ENCODE assay signal across 8 mouse cellular contexts in genomic region chr2:148395131-148396051, GRCm38 (mm10). TPM values are rescaled to one million over a fixed set of nuclear protein-coding genes. Genes with fewer than 3 reads are reported as not detected.
DNase-seq lines count a peak whose midpoint lies in the region; ATAC-seq and TF ChIP-seq lines count a peak whose summit lies in the region.

Sstr4 (plus strand) TSS chr2:148395344.

- H3K4me2 ChIP-seq in embryonic facial prominence, embryonic 14.5 days (ENCODE audit: low read depth, low read length) = peak within 1 kb of the TSS; percentile 90
- peak within 1 kb of the TSS; percentile 99 for H3K4me2 ChIP-seq in heart, embryonic 14.5 days (ENCODE audit: low read length)
- H3K4me2 ChIP-seq in liver, postnatal 0 days (ENCODE audit: low read depth, low read length) = peak within 1 kb of the TSS; percentile 78
- H3K4me2 ChIP-seq in neural tube, embryonic 15.5 days = peak within 1 kb of the TSS; percentile 96

- no peaks in the 10 kb centered on the region for H3K9me3 ChIP-seq in embryonic facial prominence, embryonic 14.5 days (ENCODE audit: control insufficient read depth, low read length)
- no peaks in the 10 kb centered on the region for H3K9me3 ChIP-seq in heart, embryonic 14.5 days (ENCODE audit: control insufficient read depth, low read length)
- H3K9me3 ChIP-seq in liver, postnatal 0 days (ENCODE audit: low read length) = no peaks in the 10 kb centered on the region
- H3K9me3 ChIP-seq in neural tube, embryonic 15.5 days (replicated peaks) = no peaks in the 10 kb centered on the region

- no peaks in the 10 kb centered on the region for H3K36me3 ChIP-seq in embryonic facial prominence, embryonic 14.5 days (ENCODE audit: control insufficient read depth, insufficient read depth, low read length)
- H3K36me3 ChIP-seq in heart, embryonic 14.5 days (ENCODE audit: control insufficient read depth, insufficient read depth, low read length) = no peaks in the 10 kb centered on the region
- no peaks in the 10 kb centered on the region for H3K36me3 ChIP-seq in liver, postnatal 0 days (replicated peaks; ENCODE audit: insufficient read depth, low read length)
- no peaks in the 10 kb centered on the region for H3K36me3 ChIP-seq in neural tube, embryonic 15.5 days

- peak; percentile 71 for ATAC-seq in embryonic facial prominence, embryonic 14.5 days (ENCODE audit: low read depth)
- ATAC-seq in heart, embryonic 14.5 days (ENCODE audit: insufficient number of reproducible peaks, insufficient read depth, low FRiP score, low read depth) = peak; percentile 49
- peak; percentile 39 for ATAC-seq in liver, postnatal 0 days
- peak; percentile 91 for ATAC-seq in neural tube, embryonic 15.5 days (ENCODE audit: low FRiP score)

- DNase-seq in ovary, postnatal 10 days (ENCODE audit: low spot score) = peak; percentile 14
- DNase-seq in ovary, adult 18-20 months (ENCODE audit: low spot score) = no peak
- peak; percentile 46 for DNase-seq in embryonic facial prominence, embryonic 14.5 days (ENCODE audit: low spot score)
- DNase-seq in layer of hippocampus, adult 18-20 months (ENCODE audit: low spot score in 2 of 2) = peak; percentile 73 to 81
- peak; percentile 54 for DNase-seq in liver, postnatal 0 days
- no peak for DNase-seq in c-Kit-positive CD71-positive TER-119-positive erythroid progenitor cells, embryonic 14.5 days (ENCODE audit: low spot score)

- H3K4me3 ChIP-seq in embryonic facial prominence, embryonic 14.5 days (ENCODE audit: low read depth, low read length) = peak within 1 kb of the TSS; percentile 54
- H3K4me3 ChIP-seq in heart, embryonic 14.5 days (ENCODE audit: control insufficient read depth in 1 of 2, insufficient read depth in 1 of 2, low read depth in 1 of 2, low read length in 2 of 2) = peak within 1 kb of the TSS; percentile 59
- peak within 1 kb of the TSS; percentile 45 for H3K4me3 ChIP-seq in liver, postnatal 0 days (ENCODE audit: low read depth, low read length)
- H3K4me3 ChIP-seq in neural tube, embryonic 15.5 days (replicated peaks) = peak within 1 kb of the TSS; percentile 64

- WGBS in embryonic facial prominence, embryonic 14.5 days = 7% methylated on average over 53 of the region's 83 CpGs
- 4% methylated on average over 83 of the region's 83 CpGs for WGBS in heart, embryonic 14.5 days
- WGBS in liver, postnatal 0 days (ENCODE audit: insufficient replicate concordance) = 7% methylated on average over 80 of the region's 83 CpGs
- WGBS in neural tube, embryonic 15.5 days = 3% methylated on average over 82 of the region's 83 CpGs

- peaks cover 17% of the 10 kb centered on the region; the same call in 1 of the 2 replicates for H3K4me1 ChIP-seq in embryonic facial prominence, embryonic 14.5 days (ENCODE audit: control insufficient read depth, insufficient read depth, low read length)
- H3K4me1 ChIP-seq in heart, embryonic 14.5 days (ENCODE audit: control insufficient read depth in 2 of 2, insufficient read depth in 2 of 2, low read length in 2 of 2) = peaks cover 10 to 13% of the 10 kb centered on the region in 2 experiments; a peak in 3 of 4 replicates
- peaks cover 20% of the 10 kb centered on the region for H3K4me1 ChIP-seq in liver, postnatal 0 days (ENCODE audit: insufficient read depth)
- H3K4me1 ChIP-seq in neural tube, embryonic 15.5 days = peaks cover 25% of the 10 kb centered on the region

- peak; percentile 71 for TF ChIP-seq CTCF in liver, postnatal 0 days (IDR thresholded peaks at IDR 0.05; ENCODE audit: low read depth)

- H3K9ac ChIP-seq in embryonic facial prominence, embryonic 14.5 days (ENCODE audit: low read depth, low read length) = peak within 1 kb of the TSS; percentile 60
- peak within 1 kb of the TSS; percentile 61 for H3K9ac ChIP-seq in heart, embryonic 14.5 days (ENCODE audit: low read length)
- peak within 1 kb of the TSS; percentile 26 for H3K9ac ChIP-seq in liver, postnatal 0 days (replicated peaks)
- H3K9ac ChIP-seq in neural tube, embryonic 15.5 days (replicated peaks) = peak within 1 kb of the TSS; percentile 55

- peaks cover 25% of the 10 kb centered on the region for H3K27me3 ChIP-seq in embryonic facial prominence, embryonic 14.5 days (replicated peaks; ENCODE audit: control insufficient read depth, insufficient read depth, low read length)
- peaks cover 29% of the 10 kb centered on the region for H3K27me3 ChIP-seq in heart, embryonic 14.5 days (ENCODE audit: control insufficient read depth, insufficient read depth, low read length)
- peaks cover 19% of the 10 kb centered on the region for H3K27me3 ChIP-seq in liver, postnatal 0 days (ENCODE audit: insufficient read depth, low read length)
- peaks cover 30% of the 10 kb centered on the region for H3K27me3 ChIP-seq in neural tube, embryonic 15.5 days (replicated peaks)

- no peak for TF ChIP-seq EP300 in liver, postnatal 0 days (IDR thresholded peaks at IDR 0.05; ENCODE audit: low read depth)

- H3K27ac ChIP-seq in embryonic facial prominence, embryonic 14.5 days (replicated peaks; ENCODE audit: low read depth, low read length) = no peak within 1 kb of the TSS
- H3K27ac ChIP-seq in heart, embryonic 14.5 days (replicated peaks in 1 of 2; ENCODE audit: control insufficient read depth in 1 of 2, insufficient read depth in 1 of 2, low read depth in 2 of 2, low read length in 2 of 2) = no peak within 1 kb of the TSS
- no peak within 1 kb of the TSS for H3K27ac ChIP-seq in liver, postnatal 0 days (ENCODE audit: low read depth)
- H3K27ac ChIP-seq in neural tube, embryonic 15.5 days (replicated peaks) = no peak within 1 kb of the TSS

RNA-seq across cellular contexts. Expression of gene Sstr4, which starts in this region (rescaled TPM):
- polyA plus RNA-seq in embryonic facial prominence, embryonic 14.5 days (2014; fragmentation: Nextera tagmentation; extraction: Ambion mirVana) = 4.1 and 4.9 TPM in 2 replicates
- polyA plus RNA-seq in heart, embryonic 14.5 days (2014; fragmentation: Nextera tagmentation; extraction: Ambion mirVana) = 0.78 and 1.5 TPM in 2 replicates
- 10 to 100 TPM; 78.1 to 85.4 TPM for total RNA-seq in layer of hippocampus, adult 18-20 months (2021)
- polyA plus RNA-seq in liver, postnatal 0 days (2015; fragmentation: Nextera tagmentation; extraction: Ambion mirVana) = not detected in 2 replicates
- 3.2 and 3.8 TPM in 2 replicates for polyA plus RNA-seq in neural tube, embryonic 15.5 days (2015; fragmentation: Nextera tagmentation; extraction: Ambion mirVana)

Comparison
In these comparisons a context has a peak if more than half of its experiments do, and no peak if none do; other contexts are left out.
1. DNase-seq: peak in ovary, postnatal 10 days (single experiment), embryonic facial prominence, embryonic 14.5 days (single experiment) and layer of hippocampus, adult 18-20 months (2 of 2); none in ovary, adult 18-20 months (single experiment) and c-Kit-positive CD71-positive TER-119-positive erythroid progenitor cells, embryonic 14.5 days (single experiment).
2. Peak in DNase-seq, ATAC-seq, H3K4me3 ChIP-seq, H3K9ac ChIP-seq and H3K4me2 ChIP-seq in liver, postnatal 0 days; RNA of the gene not detected or under 1 TPM.
3. ATAC-seq: peak in every context shown above with its lines; median percentile 91 in neural tube, embryonic 15.5 days; 71 in embryonic facial prominence, embryonic 14.5 days; 49 in heart, embryonic 14.5 days; 39 in liver, postnatal 0 days.
4. Peak in every context shown above with its lines, with median percentiles within 50 percentile points of each other: H3K4me2 ChIP-seq, H3K4me3 ChIP-seq and H3K9ac ChIP-seq.